Mouse (Mus musculus) colon, adult 2 months (tissue): ENCODE data around the gene Pus7. TPM values are rescaled to one million over a fixed set of nuclear protein-coding genes. Genes with fewer than 3 reads are reported as not detected.

Source experiments
- polyA plus RNA-seq: library from polyadenylated mRNA; depleted of rRNA; stranded (reverse); fragments of >200 nt; gene quantifications from 2 replicates; pipeline ENCODE4 v1.2.3, GENCODE M21; 2012; rRNA removed

Gene Pus7
- polyA plus RNA-seq, result 2.2 and 3.1 TPM in 2 replicates

GRCm38 (mm10) chr5:23782931-23783877 is at the start of gene Pus7:
TSS of gene Pus7 (minus strand) at chr5:23783711.

GRCm38 (mm10) chr5:23787536-23788389 is 4.3 kb upstream of the Pus7 start, which contains the start of gene Rint1:
TSS of gene Rint1 (plus strand) at chr5:23787711.

Other genes with a start within 250 kb of the Pus7 start
- gene Srpk2, start 99.1 kb downstream of the Pus7 start, polyA plus RNA-seq, result 2.1 and 2.5 TPM in 2 replicates
- gene Rint1, start 4.0 kb upstream of the Pus7 start, polyA plus RNA-seq, result 5.3 and 10.9 TPM in 2 replicates
- 21.5 and 23.2 TPM in 2 replicates for gene Tomm7, start 60.5 kb upstream of the Pus7 start, polyA plus RNA-seq
- 2.3 and 3.3 TPM in 2 replicates for gene Fam126a, start 247.0 kb upstream of the Pus7 start, polyA plus RNA-seq